Comparison of ENCODE assay signal across 11 mouse cellular contexts in genomic region chr11:51656798-51657521, GRCm38 (mm10). TPM values are rescaled to one million over a fixed set of nuclear protein-coding genes. Genes with fewer than 3 reads are reported as not detected.
DNase-seq lines count a peak whose midpoint lies in the region; ATAC-seq and TF ChIP-seq lines count a peak whose summit lies in the region.
"Had no signal": no experiment of that assay in that cellular context is flagged by ENCODE, and none has a peak within 500 bp of the region (broad histone marks: within the 10 kb centered on the region; RNA-seq: fewer than 3 reads in every experiment).

No protein-coding gene starts in this region.

- no peaks in the 10 kb centered on the region for H3K79me2 ChIP-seq in heart, adult 2 months (replicated peaks; ENCODE audit: control insufficient read depth, insufficient read depth, low read length)

- H3K4me1 ChIP-seq in heart, adult 2 months (ENCODE audit: control insufficient read depth, insufficient read depth, low read length), result peaks cover 4% of the 10 kb centered on the region
- peaks cover 5% of the 10 kb centered on the region; the same call in 1 of the 2 replicates for H3K4me1 ChIP-seq in intestine, embryonic 15.5 days (replicated peaks)
- H3K4me1 ChIP-seq: hindbrain, embryonic 12.5 days had no signal

- H3K4me3 ChIP-seq in heart, adult 2 months, result no peak overlapping the region
- no peak overlapping the region for H3K4me3 ChIP-seq in intestine, embryonic 15.5 days (replicated peaks)
- H3K4me3 ChIP-seq: hindbrain, embryonic 12.5 days had no signal

- H3K4me2 ChIP-seq in intestine, embryonic 15.5 days (replicated peaks), result no peak overlapping the region
- H3K4me2 ChIP-seq: hindbrain, embryonic 12.5 days had no signal

- TF ChIP-seq POLR2A in heart, adult 2 months (IDR thresholded peaks at IDR 0.05; ENCODE audit: insufficient read depth, low read depth, low read length), result no peak

- WGBS in heart, adult 2 months, result 63% methylated on average over 10 of the region's 10 CpGs
- 79% methylated on average over 10 of the region's 10 CpGs for WGBS in intestine, embryonic 15.5 days

- H3K9ac ChIP-seq in heart, adult 2 months (ENCODE audit: low read depth, low read length), result no peak overlapping the region
- no peak overlapping the region for H3K9ac ChIP-seq in intestine, embryonic 15.5 days
- H3K9ac ChIP-seq: hindbrain, embryonic 12.5 days had no signal

- intact Hi-C loops in heart, adult 2 months (cut with DNase I), result no loop called here
- intact Hi-C loops in heart, postnatal 25 days (cut with DNase I), result no loop called here

- H3K27me3 ChIP-seq in heart, adult 2 months (ENCODE audit: control insufficient read depth, insufficient read depth, low read length), result no peaks in the 10 kb centered on the region
- H3K27me3 ChIP-seq in intestine, embryonic 15.5 days (replicated peaks), result no peaks in the 10 kb centered on the region
- H3K27me3 ChIP-seq: hindbrain, embryonic 12.5 days had no signal

- H3K36me3 ChIP-seq in heart, adult 2 months (ENCODE audit: control insufficient read depth, insufficient read depth, low read length), result no peaks in the 10 kb centered on the region
- no peaks in the 10 kb centered on the region for H3K36me3 ChIP-seq in intestine, embryonic 15.5 days
- H3K36me3 ChIP-seq: hindbrain, embryonic 12.5 days had no signal

- peak in 1 of 2 experiments; percentile 44 for DNase-seq in heart, adult 2 months
- DNase-seq in heart, postnatal 25 days (ENCODE audit: low spot score), result no peak
- DNase-seq in urinary bladder, adult 2 months (ENCODE audit: low spot score), result peak; percentile 69
- DNase-seq in urinary bladder, postnatal 10 days (ENCODE audit: low spot score), result no peak
- peak; percentile 78 to 96 for DNase-seq in kidney, postnatal 25 days
- DNase-seq in retina, embryonic 14.5 days (ENCODE audit: low spot score), result no peak
- no peak for DNase-seq in cerebellum, postnatal 25 days
- DNase-seq: embryo, embryonic 11 days; midbrain, embryonic 14.5 days had no signal

- peak overlapping the region; percentile 17; the same call in 1 of the 2 replicates for H3K27ac ChIP-seq in heart, adult 2 months
- H3K27ac ChIP-seq in intestine, embryonic 15.5 days, result no peak overlapping the region
- H3K27ac ChIP-seq: hindbrain, embryonic 12.5 days had no signal

- no peak for TF ChIP-seq CTCF in heart, adult 2 months (IDR thresholded peaks at IDR 0.05)

- no peak for ATAC-seq in intestine, embryonic 15.5 days

- no peak for TF ChIP-seq EP300 in heart, adult 2 months (IDR thresholded peaks at IDR 0.05; ENCODE audit: insufficient read depth, low read depth, low read length)

- no peaks in the 10 kb centered on the region for H3K9me3 ChIP-seq in intestine, embryonic 15.5 days
- H3K9me3 ChIP-seq: hindbrain, embryonic 12.5 days had no signal

RNA-seq across cellular contexts. Expression of gene D930048N14Rik, which starts 6.2 kb away (rescaled TPM):
- under 1 TPM; 0.60 to 0.68 TPM for total RNA-seq in heart, adult 2 months (2021)
- 3.7 and 5.0 TPM in 2 replicates for polyA plus RNA-seq in heart, adult 2 months (2012; rRNA removed)
- under 1 TPM; 0.50 to 0.68 TPM for total RNA-seq in heart, postnatal 25 days (2021)
- 15.1 and 20.6 TPM in 2 replicates for polyA plus RNA-seq in urinary bladder, adult 2 months (2012; rRNA removed)
- polyA plus RNA-seq in intestine, embryonic 15.5 days (2015; fragmentation: Nextera tagmentation; extraction: Ambion mirVana), result 3.2 and 3.3 TPM in 2 replicates

RNA-seq across cellular contexts. Expression of gene N4bp3, which starts 6.3 kb away (rescaled TPM):
- total RNA-seq in heart, adult 2 months (2021), result 10 to 100 TPM; 10.2 to 10.7 TPM
- polyA plus RNA-seq in heart, adult 2 months (2012; rRNA removed), result 8.2 and 8.6 TPM in 2 replicates
- 10 to 100 TPM; 11.6 to 16.1 TPM for total RNA-seq in heart, postnatal 25 days (2021)
- polyA plus RNA-seq in urinary bladder, adult 2 months (2012; rRNA removed), result 4.2 and 4.9 TPM in 2 replicates
- polyA plus RNA-seq in intestine, embryonic 15.5 days (2015; fragmentation: Nextera tagmentation; extraction: Ambion mirVana), result 17.6 and 18.1 TPM in 2 replicates

RNA-seq across cellular contexts. Expression of gene Rmnd5b, which starts 21.3 kb away (rescaled TPM):
- 10 to 100 TPM; 14.0 to 15.0 TPM for total RNA-seq in heart, adult 2 months (2021)
- polyA plus RNA-seq in heart, adult 2 months (2012; rRNA removed), result 24.8 and 32.8 TPM in 2 replicates
- 10 to 100 TPM; 14.1 to 17.2 TPM for total RNA-seq in heart, postnatal 25 days (2021)
- 35.3 and 43.4 TPM in 2 replicates for polyA plus RNA-seq in urinary bladder, adult 2 months (2012; rRNA removed)
- 38.2 and 42.6 TPM in 2 replicates for polyA plus RNA-seq in intestine, embryonic 15.5 days (2015; fragmentation: Nextera tagmentation; extraction: Ambion mirVana)

RNA-seq across cellular contexts. Expression of gene 0610009B22Rik, which starts 31.7 kb away (rescaled TPM):
- 10 to 100 TPM; 41.7 to 42.3 TPM for total RNA-seq in heart, adult 2 months (2021)
- polyA plus RNA-seq in heart, adult 2 months (2012; rRNA removed), result 25.1 and 40.7 TPM in 2 replicates
- 10 to 100 TPM; 35.1 to 36.7 TPM for total RNA-seq in heart, postnatal 25 days (2021)
- polyA plus RNA-seq in urinary bladder, adult 2 months (2012; rRNA removed), result 33.4 and 45.1 TPM in 2 replicates
- 96.0 and 105 TPM in 2 replicates for polyA plus RNA-seq in intestine, embryonic 15.5 days (2015; fragmentation: Nextera tagmentation; extraction: Ambion mirVana)

RNA-seq across cellular contexts. Expression of gene Nhp2, which starts 37.4 kb away (rescaled TPM):
- total RNA-seq in heart, adult 2 months (2021), result 10 to 100 TPM; 18.4 to 24.8 TPM
- 18.5 and 19.0 TPM in 2 replicates for polyA plus RNA-seq in heart, adult 2 months (2012; rRNA removed)
- 10 to 100 TPM; 17.6 to 17.9 TPM for total RNA-seq in heart, postnatal 25 days (2021)
- 48.8 and 55.7 TPM in 2 replicates for polyA plus RNA-seq in urinary bladder, adult 2 months (2012; rRNA removed)
- polyA plus RNA-seq in intestine, embryonic 15.5 days (2015; fragmentation: Nextera tagmentation; extraction: Ambion mirVana), result 172 and 184 TPM in 2 replicates

Comparison
In these comparisons a context has a peak if more than half of its experiments do, and no peak if none do; other contexts are left out.
1. DNase-seq: peak in urinary bladder, adult 2 months (single experiment) and kidney, postnatal 25 days (2 of 2); none in heart, postnatal 25 days (single experiment), urinary bladder, postnatal 10 days (single experiment), retina, embryonic 14.5 days (single experiment) and cerebellum, postnatal 25 days (0 of 2).